Mouse (Mus musculus) liver, adult 2 months (tissue): ENCODE measurements around the gene Hprt.

ENCODE experiments used
- CTCF ChIP-seq: fragments of 200-500 bp; IDR thresholded peaks from 2 replicates; pipeline ENCODE4 v1.5.1; 2011; ENCODE audit warnings: low read depth, low read length, control low read depth
- POLR2A ChIP-seq: fragments of 200-500 bp; IDR thresholded peaks from 2 replicates; pipeline ENCODE4 v1.6.1; 2011; ENCODE audit warnings: low read length, control low read depth; ENCODE audit not compliant: insufficient read depth; ENCODE audit errors: extremely low read depth

DNA sequence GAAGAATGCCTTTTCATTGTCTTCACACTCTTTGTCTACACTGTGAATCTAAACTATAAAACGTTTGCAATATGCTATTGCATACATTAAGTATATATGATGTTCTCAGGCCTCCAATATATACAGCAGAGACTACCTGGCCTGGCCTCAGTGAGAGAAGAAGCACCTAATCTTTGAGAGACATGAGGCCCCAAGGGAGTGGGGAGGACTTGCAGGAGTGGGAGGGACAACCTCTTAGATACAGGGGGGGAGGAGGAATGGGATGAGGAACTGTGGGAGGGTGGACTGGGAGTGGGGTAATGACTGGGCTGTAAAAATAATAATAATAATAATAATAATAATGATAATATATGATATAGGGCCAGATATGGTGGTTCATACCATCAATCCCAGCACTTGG lies 9.4 kb upstream of the Hprt start:
- no peak for TF ChIP-seq CTCF
- no peak for TF ChIP-seq POLR2A
